Mouse (Mus musculus) embryonic facial prominence, embryonic 13.5 days (tissue): ENCODE results near the gene Cacna1d. TPM values are rescaled to one million over a fixed set of nuclear protein-coding genes. Genes with fewer than 3 reads are reported as not detected.

Source experiments
- ATAC-seq: fragments of 200-750 bp; cut with Nextera tagmentation; 2 replicates; pipeline ENCODE4 v1.8.0; 2017; ENCODE audit warnings: low read depth; ENCODE audit not compliant: insufficient number of reproducible peaks, insufficient read depth, low FRiP score, low TSS enrichment
- H3K27ac ChIP-seq: fragments of 300-500 bp; sonication (generic); 2 replicates; pipeline ENCODE4 v1.5.1; 2015; ENCODE audit warnings: moderate library complexity, mild to moderate bottlenecking, inconsistent platforms
- H3K27me3 ChIP-seq: fragments of 300-500 bp; sonication (generic); 2 replicates; pipeline ENCODE4 v1.6.1; 2015; ENCODE audit warnings: mild to moderate bottlenecking, inconsistent platforms
- H3K36me3 ChIP-seq: fragments of 300-500 bp; sonication (generic); 2 replicates; pipeline ENCODE4 v1.6.1; 2015; ENCODE audit warnings: mild to moderate bottlenecking, inconsistent platforms
- H3K4me1 ChIP-seq: fragments of 300-500 bp; sonication (generic); 2 replicates; pipeline ENCODE4 v1.6.1; 2015; ENCODE audit warnings: inconsistent platforms
- H3K4me2 ChIP-seq: fragments of 300-500 bp; sonication (generic); 2 replicates; pipeline ENCODE4 v1.6.1; 2015; ENCODE audit warnings: moderate library complexity, mild to moderate bottlenecking, inconsistent platforms
- H3K4me3 ChIP-seq: fragments of 300-500 bp; sonication (generic); 2 replicates; pipeline ENCODE4 v1.5.1; 2015; ENCODE audit warnings: mild to moderate bottlenecking, inconsistent platforms
- H3K9ac ChIP-seq: fragments of 300-500 bp; sonication (generic); 2 replicates; pipeline ENCODE4 v1.6.1; 2015; ENCODE audit warnings: mild to moderate bottlenecking, inconsistent platforms
- H3K9me3 ChIP-seq: fragments of 300-500 bp; sonication (generic); 2 replicates; pipeline ENCODE4 v1.6.1; 2016; ENCODE audit warnings: inconsistent platforms
- WGBS: fragments of 180-500 bp; shearing (Covaris S2); methylation state at CpG from one replicate; pipeline ENCODE4 v1.1.7; 2015; ENCODE audit warnings: mixed read lengths; 5-methylcytosine and 5-hydroxymethylcytosine counted together
- polyA plus RNA-seq: library from polyadenylated mRNA; unstranded; fragments of >200 nt; fragmentation: Nextera tagmentation; extraction: Ambion mirVana; gene quantifications from 2 replicates; pipeline ENCODE4 v1.2.1, GENCODE M21; 2015

Cacna1d gene
- polyA plus RNA-seq, 1 experiment from 2014 or later = 6.6 TPM

DNA sequence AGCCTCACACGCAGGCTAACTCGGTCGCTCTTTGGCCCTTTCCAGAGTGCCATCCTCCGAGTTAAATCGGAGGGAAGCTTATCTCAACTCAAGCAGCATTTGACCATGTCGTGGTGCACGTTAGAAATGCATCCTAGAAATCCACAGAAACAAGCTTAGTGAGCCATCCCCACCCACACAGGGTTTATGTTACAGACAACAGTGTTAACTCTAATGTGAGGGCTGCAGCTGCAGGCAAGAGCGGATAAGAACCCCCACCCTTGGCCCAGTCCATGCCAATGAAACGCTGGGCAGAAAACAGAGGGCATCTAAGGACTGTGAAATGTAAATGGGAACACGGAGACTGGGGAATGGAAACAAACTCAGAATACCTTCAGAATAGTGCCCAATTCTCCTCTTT is 206.8 kb downstream of the Cacna1d start:
- Histone ChIP-seq H3K36me3 (no peaks in the 10 kb centered on the region), H3K27ac (peak overlapping the region; percentile 41), H3K9ac (no peak overlapping the region), H3K9me3 (no peaks in the 10 kb centered on the region), H3K27me3 (no peaks in the 10 kb centered on the region), H3K4me1 (peaks cover 8% of the 10 kb centered on the region), H3K4me3 (no peak overlapping the region), H3K4me2 (no peak overlapping the region; the same call in 1 of the 2 replicates)
- WGBS = 58% methylated on average over 10 of the region's 10 CpGs
- no peak for ATAC-seq

GRCm38 (mm10) chr14:30284022-30284421 is 207.2 kb downstream of the Cacna1d start:
- Histone ChIP-seq H3K4me2 (no peak overlapping the region; the same call in 1 of the 2 replicates), H3K27ac (peak overlapping the region; percentile 41)

GRCm38 (mm10) chr14:30275572-30275971 is 215.7 kb downstream of the Cacna1d start:
- H3K4me1 ChIP-seq = peaks cover 21% of the 10 kb centered on the region
- H3K4me3 ChIP-seq = no peak overlapping the region
- no peak overlapping the region for H3K9ac ChIP-seq
- no peak for ATAC-seq
- 78% methylated on average over 9 of the region's 9 CpGs for WGBS
- H3K36me3 ChIP-seq = no peaks in the 10 kb centered on the region
- H3K27ac ChIP-seq = peak overlapping the region; percentile 39; the same call in 1 of the 2 replicates
- no peaks in the 10 kb centered on the region for H3K27me3 ChIP-seq
- no peaks in the 10 kb centered on the region for H3K9me3 ChIP-seq
- no peak overlapping the region for H3K4me2 ChIP-seq

More at GRCm38 (mm10) chr14:30284022-30284421, 207.2 kb downstream of the Cacna1d start:
- H3K4me1 ChIP-seq = peaks cover 8% of the 10 kb centered on the region
- no peaks in the 10 kb centered on the region for H3K36me3 ChIP-seq
- no peaks in the 10 kb centered on the region for H3K27me3 ChIP-seq
- no peaks in the 10 kb centered on the region for H3K9me3 ChIP-seq
- H3K9ac ChIP-seq = no peak overlapping the region
- WGBS = 59% methylated on average over 10 of the region's 10 CpGs
- H3K4me3 ChIP-seq = no peak overlapping the region
- no peak for ATAC-seq

GRCm38 (mm10) chr14:30272976-30273375 is 218.3 kb downstream of the Cacna1d start:
- Histone ChIP-seq H3K4me2 (no peak overlapping the region), H3K9ac (no peak overlapping the region), H3K36me3 (no peaks in the 10 kb centered on the region), H3K4me3 (no peak overlapping the region), H3K4me1 (peaks cover 27% of the 10 kb centered on the region), H3K27ac (no peak overlapping the region), H3K27me3 (no peaks in the 10 kb centered on the region), H3K9me3 (no peaks in the 10 kb centered on the region)
- no peak for ATAC-seq
- 83% methylated on average over 4 of the region's 4 CpGs for WGBS

DNA sequence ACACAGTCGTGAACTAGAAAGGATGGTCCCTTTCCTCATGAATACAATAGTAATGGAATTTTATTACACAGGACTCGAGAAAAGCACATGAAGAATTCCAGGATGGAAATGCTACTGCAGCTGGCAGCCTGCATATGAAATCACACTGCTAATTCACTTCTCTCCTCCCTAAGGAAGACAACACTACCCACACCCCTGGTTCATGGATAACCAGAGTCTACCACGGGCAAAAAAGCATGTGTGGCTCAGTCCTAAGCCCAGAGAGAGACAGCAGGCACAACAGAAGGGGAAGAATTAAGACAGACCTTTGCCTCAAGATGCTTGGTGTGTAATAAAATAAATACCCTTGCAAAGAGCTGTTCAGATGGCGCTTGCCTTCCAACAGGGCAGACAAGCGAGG is 218.7 kb downstream of the Cacna1d start:
- ATAC-seq = no peak
- Histone ChIP-seq H3K36me3 (no peaks in the 10 kb centered on the region), H3K9ac (no peak overlapping the region), H3K4me2 (no peak overlapping the region), H3K4me3 (no peak overlapping the region), H3K4me1 (peaks cover 27% of the 10 kb centered on the region), H3K27me3 (no peaks in the 10 kb centered on the region), H3K27ac (no peak overlapping the region), H3K9me3 (no peaks in the 10 kb centered on the region)
- WGBS = 68% methylated on average over 5 of the region's 5 CpGs

- peaks cover 25% of the 10 kb centered on the region for H3K4me1 ChIP-seq
- H3K4me3 ChIP-seq = no peak overlapping the region
- H3K9ac ChIP-seq = no peak overlapping the region
- H3K27ac ChIP-seq = no peak overlapping the region
- H3K36me3 ChIP-seq = no peaks in the 10 kb centered on the region
- H3K27me3 ChIP-seq = no peaks in the 10 kb centered on the region
- no peak overlapping the region for H3K4me2 ChIP-seq
- 77% methylated on average over 8 of the region's 8 CpGs for WGBS
- ATAC-seq = no peak
- H3K9me3 ChIP-seq = no peaks in the 10 kb centered on the region
These were observed 219.4 kb downstream of the Cacna1d start for GRCm38 (mm10) chr14:30271856-30272255.

DNA sequence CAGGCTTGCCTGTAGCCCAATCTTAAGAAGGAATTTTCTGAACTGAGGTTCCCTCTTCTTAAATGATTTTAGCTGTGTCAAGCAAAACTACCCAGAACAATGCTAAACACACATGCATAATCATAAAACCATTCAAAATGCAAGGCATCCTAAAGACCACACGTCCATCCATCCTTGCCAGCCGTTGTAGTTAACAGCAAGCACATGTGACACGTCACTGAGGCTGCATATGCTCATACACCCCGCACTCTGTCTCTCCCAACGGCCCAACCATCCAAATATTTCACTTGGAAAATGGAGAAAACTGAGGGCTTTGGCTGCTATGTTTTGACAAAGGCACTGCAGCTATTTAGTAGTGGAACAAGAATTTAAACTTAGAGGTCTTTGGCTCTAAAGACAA is 220.9 kb downstream of the Cacna1d start:
- ATAC-seq = no peak
- no peaks in the 10 kb centered on the region for H3K27me3 ChIP-seq
- no peak overlapping the region for H3K4me2 ChIP-seq
- H3K36me3 ChIP-seq = no peaks in the 10 kb centered on the region
- peaks cover 14% of the 10 kb centered on the region; the same call in 1 of the 2 replicates for H3K4me1 ChIP-seq
- H3K9ac ChIP-seq = no peak overlapping the region
- no peak overlapping the region for H3K4me3 ChIP-seq
- peak overlapping the region; percentile 58; the same call in 1 of the 2 replicates for H3K27ac ChIP-seq
- H3K9me3 ChIP-seq = no peaks in the 10 kb centered on the region
- WGBS = 68% methylated on average over 5 of the region's 5 CpGs

- Histone ChIP-seq H3K4me3 (no peak overlapping the region), H3K4me1 (peaks cover 19% of the 10 kb centered on the region; the same call in 1 of the 2 replicates), H3K36me3 (no peaks in the 10 kb centered on the region), H3K4me2 (no peak overlapping the region), H3K27me3 (no peaks in the 10 kb centered on the region), H3K9me3 (no peaks in the 10 kb centered on the region), H3K27ac (no peak overlapping the region), H3K9ac (no peak overlapping the region)
- 82% methylated on average over 9 of the region's 9 CpGs for WGBS
- ATAC-seq = no peak; the same call in 1 of the 2 replicates
These were observed 225.5 kb downstream of the Cacna1d start for GRCm38 (mm10) chr14:30265728-30266127.

- no peak overlapping the region for H3K4me3 ChIP-seq
- H3K9me3 ChIP-seq = no peaks in the 10 kb centered on the region
- no peaks in the 10 kb centered on the region for H3K36me3 ChIP-seq
- 46% methylated on average over 10 of the region's 10 CpGs for WGBS
- peaks cover 13% of the 10 kb centered on the region; the same call in 1 of the 2 replicates for H3K4me1 ChIP-seq
- H3K27ac ChIP-seq = no peak overlapping the region
- ATAC-seq = no peak
- H3K9ac ChIP-seq = no peak overlapping the region
- H3K4me2 ChIP-seq = no peak overlapping the region
- H3K27me3 ChIP-seq = 0 out of 2 replicates have a peak, but pooled peaks cover 3% of the 10 kb centered on the region
These were observed 229.5 kb downstream of the Cacna1d start for GRCm38 (mm10) chr14:30261561-30262251.

- H3K4me1 ChIP-seq = peaks cover 30% of the 10 kb centered on the region
- 0 out of 2 replicates have a peak, but pooled peaks cover 3% of the 10 kb centered on the region for H3K27me3 ChIP-seq
- 52% methylated on average over 4 of the region's 4 CpGs for WGBS
- no peak overlapping the region for H3K4me2 ChIP-seq
- no peaks in the 10 kb centered on the region for H3K36me3 ChIP-seq
- H3K4me3 ChIP-seq = no peak overlapping the region
- H3K9me3 ChIP-seq = no peaks in the 10 kb centered on the region
- no peak overlapping the region for H3K27ac ChIP-seq
- ATAC-seq = no peak
- H3K9ac ChIP-seq = no peak overlapping the region
These were observed 233.6 kb downstream of the Cacna1d start for GRCm38 (mm10) chr14:30257626-30258025.

DNA sequence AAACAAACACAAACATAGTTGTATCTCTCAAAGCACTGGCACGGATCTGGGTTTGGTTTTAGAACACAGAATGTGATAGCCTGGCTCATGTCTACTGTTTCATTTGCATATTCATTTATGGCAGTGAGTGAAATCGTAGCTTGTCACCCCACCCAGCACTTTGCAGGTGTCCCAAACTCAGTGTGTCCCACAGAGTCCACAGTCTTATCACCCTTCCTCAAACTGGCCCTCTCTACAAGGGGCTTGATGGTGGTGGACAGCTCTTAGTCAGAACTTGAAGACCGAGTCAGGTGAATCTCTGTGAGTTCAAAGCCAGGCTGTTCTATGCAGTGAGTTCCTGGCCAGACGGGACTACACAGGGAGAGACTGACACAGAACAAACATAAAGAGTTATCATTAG is 234.8 kb downstream of the Cacna1d start:
- H3K4me1 ChIP-seq = peaks cover 20% of the 10 kb centered on the region
- H3K27ac ChIP-seq = no peak overlapping the region
- no peak for ATAC-seq
- no peaks in the 10 kb centered on the region for H3K36me3 ChIP-seq
- H3K9ac ChIP-seq = no peak overlapping the region
- H3K4me2 ChIP-seq = no peak overlapping the region
- H3K4me3 ChIP-seq = no peak overlapping the region
- H3K9me3 ChIP-seq = no peaks in the 10 kb centered on the region
- 0 out of 2 replicates have a peak, but pooled peaks cover 3% of the 10 kb centered on the region for H3K27me3 ChIP-seq
- 78% methylated on average over 4 of the region's 4 CpGs for WGBS
